Mouse (Mus musculus) lung, embryonic 15.5 days (tissue): ENCODE results near the gene Mgat5. TPM values are rescaled to one million over a fixed set of nuclear protein-coding genes. Genes with fewer than 3 reads are reported as not detected.

Experiments
- ATAC-seq: fragments of 200-750 bp; cut with Nextera tagmentation; 2 replicates; pipeline ENCODE4 v1.8.0; 2017; ENCODE audit warnings: moderate number of reproducible peaks, borderline replicate concordance; ENCODE audit not compliant: low FRiP score, low TSS enrichment; ENCODE audit errors: extremely low read depth
- H3K27ac ChIP-seq: fragments of 300-500 bp; sonication (generic); 2 replicates; pipeline ENCODE4 v1.5.1; 2015; ENCODE audit warnings: moderate library complexity, mild to moderate bottlenecking, inconsistent platforms
- H3K27me3 ChIP-seq: fragments of 300-500 bp; sonication (generic); 2 replicates; pipeline ENCODE4 v1.6.1; 2015; ENCODE audit warnings: inconsistent platforms
- H3K36me3 ChIP-seq: fragments of 300-500 bp; sonication (generic); 2 replicates; pipeline ENCODE4 v1.6.1; 2015; ENCODE audit warnings: inconsistent platforms
- H3K4me1 ChIP-seq: fragments of 300-500 bp; sonication (generic); 2 replicates; pipeline ENCODE4 v1.6.1; 2015; ENCODE audit warnings: inconsistent platforms
- H3K4me2 ChIP-seq: fragments of 300-500 bp; sonication (generic); 2 replicates; pipeline ENCODE4 v1.6.1; 2015; ENCODE audit warnings: inconsistent platforms, mild to moderate bottlenecking, moderate library complexity
- H3K4me3 ChIP-seq: fragments of 300-500 bp; sonication (generic); 2 replicates; pipeline ENCODE4 v1.5.1; 2015; ENCODE audit warnings: mild to moderate bottlenecking, inconsistent platforms
- H3K9ac ChIP-seq: fragments of 300-500 bp; sonication (generic); 2 replicates; pipeline ENCODE4 v1.6.1; 2015; ENCODE audit warnings: inconsistent platforms
- H3K9me3 ChIP-seq: fragments of 300-500 bp; sonication (generic); 2 replicates; pipeline ENCODE4 v1.6.1; 2016; ENCODE audit warnings: inconsistent platforms
- WGBS: fragments of 180-500 bp; shearing (Covaris S2); methylation state at CpG from one replicate; pipeline ENCODE4 v1.1.7; 2015; 5-methylcytosine and 5-hydroxymethylcytosine counted together
- polyA plus RNA-seq: library from polyadenylated mRNA; unstranded; fragments of >200 nt; fragmentation: Nextera tagmentation; extraction: Ambion mirVana; gene quantifications from 2 replicates; pipeline ENCODE4 v1.2.1, GENCODE M21; 2015

Mgat5 gene
- polyA plus RNA-seq, 1 experiment from 2014 or later, result 4.1 TPM

DNA sequence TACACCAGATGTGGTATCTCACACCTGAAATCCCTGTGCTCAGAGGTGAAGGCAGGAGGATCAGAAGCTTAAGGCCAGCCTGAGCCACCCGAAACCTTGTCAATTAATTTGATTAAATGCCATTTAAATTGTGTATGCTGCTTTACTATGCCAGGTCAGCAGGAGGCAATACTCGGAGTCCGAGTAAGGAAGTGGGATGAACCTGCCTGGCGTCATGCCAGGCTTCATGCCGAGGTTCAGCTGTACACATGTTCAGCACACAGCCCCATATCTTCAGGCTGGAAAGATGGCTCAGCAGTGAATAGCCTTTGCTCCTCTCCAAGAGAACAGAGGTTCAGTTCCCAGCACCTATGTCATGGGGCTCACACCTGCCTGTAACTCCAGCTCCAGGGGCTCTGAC lies 331.6 kb downstream of the Mgat5 start:
- Histone ChIP-seq H3K4me3 (no peak overlapping the region), H3K9ac (no peak overlapping the region), H3K27ac (no peak overlapping the region), H3K4me2 (no peak overlapping the region), H3K9me3 (no peaks in the 10 kb centered on the region), H3K4me1 (no peaks in the 10 kb centered on the region), H3K27me3 (no peaks in the 10 kb centered on the region), H3K36me3 (no peaks in the 10 kb centered on the region)
- 53% methylated on average over 5 of the region's 5 CpGs for WGBS
- ATAC-seq, result no peak

DNA sequence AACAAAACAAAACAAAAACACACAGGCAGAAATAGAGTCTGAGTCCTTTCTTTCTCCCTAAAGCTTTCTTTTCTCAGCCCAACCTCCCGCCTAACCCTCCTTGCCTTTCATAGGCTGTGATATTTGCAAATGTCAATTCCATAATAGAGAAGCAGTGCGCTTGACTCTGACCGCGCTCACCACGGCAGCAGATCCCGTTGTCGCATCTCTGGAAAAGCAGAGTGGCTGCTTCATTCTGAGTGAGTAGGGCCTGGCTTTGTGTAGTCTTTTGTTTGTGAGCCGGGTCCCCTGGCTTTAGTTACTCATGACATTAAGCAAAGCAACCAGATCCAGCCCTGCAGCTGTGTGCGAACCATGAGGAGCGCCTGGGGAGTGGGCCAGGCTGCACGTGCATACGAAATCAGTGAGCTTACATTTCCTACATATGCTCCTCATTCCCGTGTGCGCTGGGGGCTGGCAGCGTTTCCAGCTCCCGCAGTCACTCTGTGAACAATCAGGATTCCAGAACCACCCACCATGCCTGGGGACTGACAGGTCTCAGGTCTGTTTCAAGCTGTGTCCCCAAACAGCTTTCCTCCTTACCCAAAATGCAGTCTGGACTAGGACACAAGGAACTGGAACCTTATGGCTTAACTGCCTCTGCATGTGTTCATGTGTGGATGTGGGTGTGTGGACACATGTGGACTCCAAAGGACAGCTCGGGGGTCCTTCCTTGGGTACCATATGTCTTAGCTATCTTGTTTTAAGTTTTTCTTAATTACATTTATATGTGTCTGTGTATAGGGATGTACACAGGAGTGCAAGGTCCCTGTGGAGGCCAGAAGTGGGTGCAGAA lies 332.6 kb downstream of the Mgat5 start:
- ATAC-seq, result no peak
- 32% methylated on average over 17 of the region's 17 CpGs for WGBS
- H3K36me3 ChIP-seq, result no peaks in the 10 kb centered on the region
- H3K4me1 ChIP-seq, result no peaks in the 10 kb centered on the region
- H3K9me3 ChIP-seq, result no peaks in the 10 kb centered on the region
- H3K9ac ChIP-seq, result no peak overlapping the region
- no peak overlapping the region for H3K27ac ChIP-seq
- H3K4me3 ChIP-seq, result no peak overlapping the region
- H3K4me2 ChIP-seq, result peak overlapping the region; percentile 5; the same call in 1 of the 2 replicates
- no peaks in the 10 kb centered on the region for H3K27me3 ChIP-seq
